Mouse (Mus musculus): Measurements from ENCODE around the gene Fubp1.

Gene Fubp1

DNA sequence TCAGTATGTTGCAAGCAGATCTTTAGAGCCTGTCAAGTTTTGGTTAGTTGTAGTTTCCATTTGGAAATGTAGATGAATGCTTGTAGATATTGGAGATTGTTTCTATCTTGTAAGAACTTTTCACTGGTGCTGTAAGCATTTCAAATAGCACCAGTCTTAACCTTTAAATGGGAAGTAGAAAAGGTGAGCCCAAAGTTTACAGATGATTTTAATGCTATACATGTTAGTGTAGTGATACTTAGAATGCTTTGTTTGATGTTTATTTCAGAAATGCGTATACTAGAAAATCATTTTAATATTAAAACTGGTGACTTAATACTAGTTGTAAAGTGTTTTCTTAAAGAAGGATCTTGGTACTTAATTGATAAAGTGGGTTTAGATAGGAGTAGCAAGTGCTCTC, 25.6 kb downstream of the Fubp1 start:
- no peak for DNase-seq (ENCODE audit: low spot score)

DNA sequence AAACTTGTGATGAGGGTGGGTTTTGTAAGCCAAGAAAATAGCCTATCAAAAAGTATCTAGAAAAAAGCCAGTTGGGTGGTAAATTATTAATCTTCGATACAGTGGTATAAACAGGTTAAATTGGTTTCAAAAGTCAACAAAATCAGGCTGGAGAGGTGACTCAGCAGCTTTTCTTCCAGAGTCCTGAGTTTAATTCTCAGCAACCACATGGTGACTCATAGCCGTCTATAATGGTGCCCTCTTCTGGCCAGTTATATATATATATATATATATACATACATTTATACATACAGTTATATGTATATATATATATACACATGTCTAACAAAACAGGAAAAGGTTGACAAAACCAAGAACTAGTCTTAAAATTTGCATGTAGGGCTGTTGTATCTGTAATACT, 28.6 kb downstream of the Fubp1 start:
- no peak for DNase-seq (ENCODE audit: low spot score)

DNA sequence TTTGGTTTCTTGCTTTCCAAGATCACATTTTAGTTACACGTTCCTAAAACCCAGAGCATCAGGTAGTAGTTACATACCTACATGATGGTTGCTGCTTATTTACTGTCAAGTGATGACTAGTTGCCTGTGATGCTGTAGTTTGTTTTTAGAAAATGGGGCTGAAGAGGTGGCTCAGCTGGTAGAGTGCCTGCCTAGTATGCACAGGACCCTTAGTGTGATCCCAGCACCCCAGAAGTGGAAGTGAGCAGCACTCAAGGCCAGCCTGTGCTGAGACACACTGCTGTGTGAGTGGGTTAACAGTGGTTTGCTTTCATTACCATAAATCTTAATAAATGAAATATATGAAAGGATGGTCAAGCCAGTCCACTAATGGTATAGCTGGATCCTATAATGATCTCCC, 29.4 kb downstream of the Fubp1 start:
- DNase-seq (ENCODE audit: low spot score): no peak

DNA sequence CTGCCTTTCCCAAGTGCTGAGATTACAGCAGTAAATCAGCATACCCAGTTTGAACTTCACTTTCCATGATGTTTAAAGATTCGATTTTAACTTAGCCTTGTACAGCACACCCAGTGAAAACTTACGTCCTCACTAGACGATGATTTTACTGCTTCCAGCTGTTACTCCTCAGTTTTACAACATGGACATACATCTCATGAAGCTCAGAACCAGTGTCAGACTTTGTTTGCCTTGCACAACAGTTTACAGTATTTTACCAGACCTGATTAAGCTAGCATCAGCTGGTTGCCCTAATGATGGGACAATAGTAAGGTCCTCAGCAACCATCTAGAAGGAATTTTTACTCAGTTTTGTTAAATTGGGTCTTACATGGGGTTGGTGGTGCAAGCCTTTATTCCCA, 30.9 kb downstream of the Fubp1 start:
- DNase-seq (ENCODE audit: low spot score): no peak

DNA sequence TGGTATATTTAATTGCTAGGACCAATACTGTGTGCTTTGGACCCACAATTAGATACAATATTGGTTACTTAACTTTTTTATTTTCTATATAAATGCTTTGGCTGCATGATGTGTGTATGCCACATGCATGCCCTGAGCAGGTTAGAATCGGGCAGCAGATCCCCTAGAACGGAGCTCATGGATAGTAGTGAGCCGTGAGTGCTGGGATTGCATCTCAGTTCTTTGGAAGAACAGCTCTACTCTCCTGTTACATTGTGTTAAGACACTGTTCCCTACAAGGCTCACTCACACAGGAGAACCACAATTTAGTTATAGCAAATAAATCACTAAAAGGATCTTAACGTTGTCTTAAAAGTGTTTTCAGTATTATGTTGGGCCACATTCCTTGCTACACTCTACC, 33.1 kb downstream of the Fubp1 start:
- DNase-seq (ENCODE audit: low spot score): no peak

DNA sequence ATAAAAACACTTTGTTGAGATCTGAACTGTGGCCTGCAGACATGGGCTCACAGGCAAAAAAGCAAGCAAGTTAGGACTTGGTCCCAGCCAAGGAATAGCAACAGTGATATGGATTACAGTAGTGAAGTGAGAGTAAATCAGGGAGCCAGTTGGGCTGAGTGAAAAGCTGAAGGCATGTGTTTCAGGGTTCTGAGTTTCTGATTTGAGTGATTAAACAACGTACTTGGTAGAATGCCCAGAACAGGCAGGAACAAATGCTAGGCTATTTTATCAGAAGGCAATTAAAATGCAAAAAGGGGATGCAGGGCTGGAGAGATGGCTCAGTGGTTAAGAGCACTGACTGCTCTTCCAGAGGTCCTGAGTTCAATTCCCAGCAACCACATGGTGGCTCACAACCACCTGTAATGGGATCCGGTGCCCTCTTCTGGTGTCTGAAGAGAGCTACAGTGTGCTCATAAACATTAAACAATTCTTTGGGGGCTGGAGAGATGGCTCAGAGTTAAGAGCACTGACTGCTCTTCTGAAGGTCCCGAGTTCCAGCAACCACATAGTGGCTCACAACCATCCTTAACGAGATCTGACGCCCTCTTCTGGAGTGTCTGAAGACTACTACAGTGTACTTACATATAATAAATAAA, 35.2 kb downstream of the Fubp1 start:
- no peak for DNase-seq (ENCODE audit: low spot score)

DNA sequence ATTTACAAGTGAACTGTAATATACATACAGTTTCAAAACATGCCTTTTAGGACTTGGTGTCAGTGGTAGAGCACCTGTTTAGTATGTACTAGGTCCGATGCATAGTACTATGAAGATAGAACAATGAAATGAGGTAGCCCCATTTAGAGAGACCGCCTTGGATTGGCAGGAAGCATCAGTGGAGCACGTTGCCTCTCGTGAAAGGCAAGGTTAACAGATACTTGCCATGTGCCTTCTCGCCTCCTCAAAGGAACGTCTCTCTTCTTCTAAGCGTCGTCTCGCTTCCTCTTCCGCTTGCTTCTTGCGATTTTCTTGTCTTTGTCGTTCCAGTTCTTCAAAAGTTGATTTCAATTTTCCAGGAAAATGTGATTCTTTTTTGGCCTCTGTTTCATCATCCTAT, 37.5 kb downstream of the Fubp1 start:
- DNase-seq (ENCODE audit: low spot score): no peak

DNA sequence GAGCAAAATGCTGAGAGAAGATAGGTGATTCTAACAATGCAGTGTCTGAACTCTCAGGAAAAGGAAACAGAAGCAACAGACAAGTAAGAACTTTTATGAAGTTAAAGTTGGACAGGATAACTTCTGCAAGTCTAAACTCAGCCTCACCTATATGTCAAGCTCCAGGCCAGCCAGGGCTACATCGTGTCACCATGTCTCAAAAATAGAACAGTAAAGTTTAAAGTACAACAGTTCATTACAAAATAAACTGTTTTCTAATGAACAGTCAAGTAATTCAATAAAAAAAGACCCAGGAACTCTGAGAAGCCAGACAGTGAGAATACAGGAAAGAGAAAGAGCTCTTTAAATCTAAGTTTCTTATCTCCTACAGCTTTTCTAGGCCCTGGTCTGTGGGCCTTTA, 40.3 kb downstream of the Fubp1 start:
- DNase-seq (ENCODE audit: low spot score): no peak

DNA sequence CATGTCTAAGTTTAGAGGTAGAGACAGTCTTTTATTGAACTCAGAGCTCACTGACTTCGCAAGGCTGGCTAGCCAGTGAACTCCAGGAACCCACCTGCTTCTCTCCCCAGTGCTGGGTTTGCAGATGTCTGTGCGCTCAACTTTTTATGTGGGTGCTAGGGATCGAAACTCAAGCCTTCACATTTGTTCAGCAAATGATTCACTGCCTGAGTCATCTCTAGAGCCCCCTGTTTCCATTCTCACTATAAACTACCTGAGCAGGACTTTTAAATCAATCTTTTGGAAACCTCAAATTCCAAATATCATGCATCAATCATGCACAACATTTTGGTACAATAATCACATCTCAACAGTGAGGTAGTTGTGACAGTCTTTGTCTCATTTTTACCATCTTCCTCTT, 47.3 kb downstream of the Fubp1 start:
- no peak for DNase-seq (ENCODE audit: low spot score)

DNA sequence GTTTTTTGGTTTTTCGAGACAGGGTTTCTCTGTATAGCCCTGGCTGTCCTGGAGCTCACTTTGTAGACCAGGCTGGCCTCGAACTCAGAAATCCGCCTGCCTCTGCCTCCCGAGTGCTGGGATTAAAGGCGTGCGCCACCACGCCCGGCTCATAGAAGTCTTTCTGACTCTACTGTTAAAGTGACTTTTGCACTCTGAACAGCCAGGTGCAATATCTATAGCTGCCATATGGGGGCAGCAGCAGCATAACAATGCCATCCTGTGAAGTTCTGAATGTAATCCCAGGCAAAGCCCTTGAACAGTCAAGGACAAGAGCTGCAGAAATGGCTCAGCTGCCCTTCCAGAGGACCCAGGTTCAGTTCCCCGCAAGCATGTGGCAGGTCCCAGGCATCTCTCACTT, 49.2 kb downstream of the Fubp1 start:
- peak; percentile 52 for DNase-seq (ENCODE audit: low spot score)

DNA sequence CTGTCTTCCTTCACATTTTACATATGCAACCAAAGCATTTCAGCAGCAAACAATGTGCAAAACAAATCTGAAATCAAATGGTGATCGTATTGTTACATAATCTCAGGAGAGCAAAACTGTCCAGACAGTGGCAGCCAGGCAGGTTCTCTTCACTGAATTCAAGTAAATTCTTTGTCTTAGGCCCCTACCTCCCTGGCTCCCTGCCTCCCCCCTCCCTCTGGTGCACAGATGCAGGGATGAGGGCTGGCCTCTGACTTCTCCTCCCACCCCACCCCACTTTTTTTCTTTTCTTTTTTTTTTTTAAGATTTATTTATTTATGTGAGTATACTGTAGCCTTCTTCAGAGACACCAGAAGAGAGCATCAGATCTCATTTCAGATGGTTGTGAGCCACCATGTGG, 50.1 kb downstream of the Fubp1 start:
- DNase-seq (ENCODE audit: low spot score): no peak

DNA sequence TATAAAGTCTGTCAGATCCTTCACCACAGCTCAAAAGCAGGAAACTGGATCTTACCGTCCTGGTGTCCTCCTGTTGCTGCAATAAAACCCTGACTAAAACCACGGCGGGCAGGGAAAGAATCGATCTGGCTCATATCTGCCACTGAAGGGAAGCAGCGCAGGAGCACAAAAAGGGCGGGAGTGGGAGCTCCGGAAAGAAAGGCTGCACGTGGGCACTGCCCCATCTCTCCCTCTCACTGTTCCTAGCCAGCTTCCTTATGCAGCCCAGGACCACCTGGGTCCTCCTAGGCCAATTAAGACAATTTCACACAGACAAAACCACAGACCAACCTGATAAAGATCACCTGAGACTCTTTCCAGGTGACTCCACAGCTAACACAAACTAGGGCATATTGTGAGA, 51.2 kb downstream of the Fubp1 start:
- DNase-seq (ENCODE audit: low spot score): no peak

DNA sequence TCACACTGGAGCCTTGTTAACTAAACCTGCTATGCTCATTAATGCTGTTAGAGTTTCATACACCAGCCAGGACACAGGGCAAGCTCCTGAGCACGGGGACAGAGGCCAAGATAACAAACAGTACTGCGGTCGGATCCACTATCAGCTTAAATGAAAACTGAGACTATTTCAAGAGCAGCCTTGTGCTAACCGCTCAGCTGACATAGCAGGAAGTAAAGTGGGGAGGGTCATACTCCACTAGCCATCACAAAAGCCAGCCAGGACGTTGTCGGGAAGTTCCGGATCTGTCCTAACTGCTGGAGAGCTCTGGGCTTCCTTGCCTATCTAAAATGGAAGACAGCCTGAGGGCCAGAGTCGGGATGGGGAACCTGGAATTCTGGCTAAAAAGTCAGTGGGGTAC, 51.7 kb downstream of the Fubp1 start:
- no peak for DNase-seq (ENCODE audit: low spot score)

DNA sequence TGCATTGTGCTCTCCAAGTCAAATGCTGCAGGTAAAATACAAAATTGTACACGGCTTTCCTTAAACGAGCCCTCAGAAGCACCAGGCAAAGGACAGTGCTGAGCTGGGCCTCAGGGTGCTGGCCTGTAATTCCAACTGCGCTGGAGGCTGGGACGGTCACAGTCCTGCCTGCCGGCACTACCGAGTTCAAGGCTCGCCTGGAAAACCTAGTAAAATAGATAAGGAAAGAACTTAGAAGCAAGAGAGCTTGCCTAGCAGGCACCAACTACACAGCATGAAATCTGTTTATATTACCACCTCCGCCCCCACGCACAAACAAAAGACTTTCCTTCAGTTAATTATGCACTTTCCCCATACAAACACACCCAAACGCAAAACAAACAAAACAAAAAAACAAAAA, 54.2 kb downstream of the Fubp1 start:
- DNase-seq (ENCODE audit: low spot score): no peak

DNA sequence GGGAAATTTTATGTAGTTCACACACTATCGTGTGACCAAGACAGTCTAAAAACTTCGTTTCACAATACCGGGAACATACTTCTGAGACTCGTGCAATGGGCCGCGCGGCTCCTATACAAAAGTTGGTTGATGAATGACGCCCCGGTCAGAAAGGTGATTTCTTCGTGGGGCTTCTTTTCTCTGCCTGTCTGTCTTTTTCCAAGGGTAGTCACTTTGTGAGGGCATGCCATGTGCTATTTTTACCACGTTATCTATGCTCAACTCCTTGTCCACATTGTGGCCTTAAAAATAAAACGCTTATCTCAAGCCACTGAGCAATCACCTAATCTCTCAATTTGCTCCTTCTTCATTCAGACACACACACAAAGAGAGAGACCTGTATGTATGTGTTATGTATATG, 54.6 kb downstream of the Fubp1 start:
- no peak for DNase-seq (ENCODE audit: low spot score)

DNA sequence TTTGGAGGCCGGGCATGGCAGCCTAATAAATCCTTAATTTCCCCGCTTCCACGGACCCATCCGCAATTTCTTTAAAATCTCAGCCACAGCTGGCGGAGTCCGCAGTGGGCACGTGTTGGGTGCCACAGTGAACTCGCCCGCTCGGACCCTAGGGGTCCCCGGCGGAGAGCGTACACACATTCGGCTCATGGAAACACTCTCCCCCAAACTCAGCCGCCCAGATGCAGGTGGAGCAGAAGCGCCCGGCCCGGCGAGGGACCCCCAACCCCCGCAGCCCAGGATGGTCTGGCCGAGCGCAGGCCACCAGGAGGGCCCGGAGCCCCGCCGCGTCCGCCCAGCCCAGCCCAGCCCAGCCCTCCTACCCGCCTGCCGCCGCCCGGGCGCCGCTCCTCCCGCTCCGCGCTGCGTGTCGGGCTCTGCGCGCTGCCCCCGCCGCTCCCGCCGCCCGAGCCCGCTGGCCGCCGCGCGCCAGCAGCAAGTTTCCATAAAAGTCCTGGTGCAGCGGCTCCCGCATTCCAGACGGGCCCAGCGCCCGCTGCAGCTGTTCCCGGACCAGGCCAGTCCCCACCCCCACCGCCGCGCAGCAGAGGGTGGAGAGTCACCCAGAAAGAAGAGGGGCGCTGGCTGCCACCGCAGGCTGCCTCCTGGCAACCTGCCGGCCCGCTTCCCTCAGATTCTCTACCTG, 55.3 kb downstream of the Fubp1 start:
- DNase-seq (ENCODE audit: low spot score): peak; percentile 61

DNA sequence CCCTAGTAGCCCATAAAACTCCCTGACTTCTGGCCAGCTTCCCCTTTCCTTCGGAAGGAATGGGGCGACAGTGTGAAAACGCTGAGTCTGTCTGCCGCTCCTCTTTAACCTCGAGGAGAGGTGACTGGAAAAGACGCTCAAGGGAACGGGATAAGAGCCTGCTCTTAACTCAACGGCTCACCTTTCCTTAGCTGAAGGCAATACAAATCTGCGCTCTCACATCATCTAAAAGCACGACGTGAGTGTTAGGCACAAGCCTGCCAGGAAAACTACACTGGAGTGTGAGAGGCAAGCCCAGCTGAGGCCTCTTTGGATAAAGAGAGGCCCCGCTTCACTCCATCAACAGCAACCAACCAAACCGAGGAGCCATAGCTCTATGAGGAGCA, 55.8 kb downstream of the Fubp1 start, which contains the start of gene Nexn:
Gene Nexn (minus strand): TSS at position 315 of the 386 bp plus-strand sequence.
- no peak for DNase-seq (ENCODE audit: low spot score)

DNA sequence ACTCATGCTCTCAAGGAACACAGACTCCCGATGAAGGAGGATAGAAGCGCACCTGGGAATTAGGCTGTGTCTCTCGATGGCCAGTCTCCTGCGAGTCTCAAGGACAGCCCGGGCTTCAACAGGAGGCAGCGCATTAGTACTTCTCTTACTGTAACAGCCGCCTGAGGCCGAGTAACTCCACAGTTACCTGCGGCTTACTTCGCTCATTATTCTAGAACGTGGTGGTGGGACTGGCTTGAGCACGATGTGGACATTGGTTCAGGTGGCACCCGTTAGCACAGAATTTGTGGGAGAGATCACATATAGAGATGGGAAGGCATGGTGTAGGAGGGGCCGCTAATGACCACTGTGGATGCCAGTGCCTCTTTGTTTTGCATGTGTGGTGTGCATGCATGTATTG, 57.9 kb downstream of the Fubp1 start:
- DNase-seq (ENCODE audit: low spot score): no peak

DNA sequence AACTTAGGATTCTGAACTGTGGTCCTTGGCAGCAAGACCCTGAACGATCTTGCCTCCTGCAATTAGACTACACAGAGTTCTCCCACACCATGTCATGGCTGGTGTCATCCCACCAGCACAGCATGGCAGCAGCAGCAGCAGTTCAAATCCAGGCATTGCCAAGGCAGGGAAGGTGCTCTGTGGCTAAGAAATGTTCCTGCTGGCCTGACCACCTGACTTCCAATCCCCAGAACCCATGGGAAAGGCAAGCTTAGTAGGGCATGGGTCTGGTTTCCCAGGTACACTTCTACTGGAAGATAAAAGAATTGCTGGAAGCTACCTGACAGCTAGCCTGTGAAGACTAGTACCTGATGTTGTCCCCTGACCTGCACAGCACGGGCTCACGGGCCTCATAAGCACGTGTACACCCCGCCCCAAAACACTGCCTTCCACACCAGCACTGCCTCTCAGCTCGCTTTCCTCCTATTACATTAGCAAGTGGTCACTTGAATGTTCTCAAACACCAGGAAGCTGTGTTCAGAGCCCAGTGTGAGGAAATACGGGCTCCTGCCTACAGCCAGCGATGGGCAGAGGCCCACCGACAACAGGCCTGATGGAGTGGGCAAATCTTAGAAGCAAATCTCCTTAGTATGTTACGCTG, 61.0 kb downstream of the Fubp1 start:
- DNase-seq (ENCODE audit: low spot score): no peak

DNA sequence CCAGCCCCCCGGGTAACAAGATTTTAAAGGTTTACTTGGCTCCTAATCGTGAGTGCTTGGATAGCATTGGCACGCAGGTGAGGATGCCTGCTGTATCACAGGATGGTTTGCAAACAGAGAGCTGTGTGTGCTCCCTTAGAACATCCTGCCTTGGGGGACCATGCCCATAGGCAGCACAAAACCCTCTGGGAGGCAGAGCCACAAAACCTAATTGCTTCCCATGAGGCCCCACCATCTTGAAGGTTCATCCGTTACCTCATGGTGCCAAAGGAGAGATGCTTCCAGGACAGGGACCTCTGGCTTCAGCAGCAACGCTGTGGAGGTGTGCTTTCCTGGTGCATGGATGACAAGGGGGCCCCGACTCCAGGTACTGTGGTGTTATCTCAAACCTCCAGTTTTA, 61.7 kb downstream of the Fubp1 start:
- DNase-seq (ENCODE audit: low spot score): no peak

DNA sequence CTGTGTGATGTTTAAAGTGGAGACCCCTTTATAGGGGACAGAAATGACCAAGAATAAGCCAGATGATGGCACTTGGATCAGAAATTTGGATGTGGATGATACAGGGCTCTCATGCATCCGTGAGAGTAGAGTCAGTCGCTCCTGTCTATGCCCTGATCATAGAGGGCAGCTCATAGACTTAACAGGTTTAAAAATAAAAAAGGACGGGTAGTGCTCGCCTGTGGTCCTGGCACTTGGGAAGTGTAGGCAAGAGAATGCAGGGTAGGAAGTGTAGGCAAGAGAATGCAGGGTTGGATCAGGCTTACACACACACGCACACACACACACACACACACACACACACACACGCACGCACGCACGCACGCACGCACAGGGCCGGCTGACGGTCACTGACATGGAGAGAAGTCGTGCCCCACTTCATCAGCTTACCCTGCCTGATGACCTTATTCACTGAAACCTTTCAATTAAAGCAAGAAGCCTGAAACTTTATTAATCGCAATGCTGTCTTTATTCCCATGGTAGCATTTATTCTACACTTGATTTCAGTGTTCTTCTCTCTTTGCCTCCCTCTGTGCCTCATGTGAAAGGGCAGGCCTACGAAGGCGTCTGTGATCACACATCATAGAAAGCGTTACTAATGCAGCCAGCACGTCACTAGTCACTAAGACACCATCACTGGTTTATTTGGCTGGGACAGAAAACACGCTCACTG, 62.9 kb downstream of the Fubp1 start:
- DNase-seq (ENCODE audit: low spot score): no peak

DNA sequence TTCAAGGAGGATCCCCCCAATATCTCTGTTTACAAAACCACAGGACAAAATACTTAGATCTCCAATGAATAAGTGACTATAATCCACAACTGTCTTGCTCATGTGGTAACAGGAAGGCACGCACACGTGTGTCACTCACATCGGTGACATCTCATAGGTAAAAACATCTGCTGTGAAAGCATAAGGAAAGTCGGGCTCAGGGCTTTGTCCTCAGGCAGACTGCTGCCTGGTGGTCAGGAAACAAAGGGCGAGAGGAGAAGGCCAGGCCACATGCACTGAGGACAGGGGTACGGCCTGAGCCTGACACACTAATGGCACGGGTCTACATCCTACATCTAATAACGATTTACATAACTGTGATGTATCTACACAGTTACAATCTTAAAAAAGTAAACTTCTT, 64.8 kb downstream of the Fubp1 start:
- DNase-seq (ENCODE audit: low spot score): no peak

DNA sequence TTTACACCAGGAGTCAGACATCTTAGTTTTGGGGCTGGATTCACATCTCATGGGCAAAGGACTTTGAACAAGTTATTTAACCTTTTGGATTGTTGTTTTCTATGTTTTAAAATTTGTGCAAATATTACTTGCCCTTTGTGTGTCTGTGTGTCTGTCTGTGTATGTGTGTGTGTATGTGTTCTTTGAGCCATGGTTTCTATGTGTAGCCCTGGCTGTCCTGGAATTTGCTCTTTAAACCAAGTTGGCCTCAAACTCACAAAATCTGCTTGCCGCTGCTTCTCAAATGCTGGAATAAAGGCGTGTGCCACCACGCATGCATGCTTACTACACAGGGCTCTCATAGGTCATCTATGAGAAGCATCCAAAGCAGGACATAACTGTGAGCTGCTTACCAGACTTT, 66.7 kb downstream of the Fubp1 start:
- DNase-seq (ENCODE audit: low spot score): no peak

Measured in ovary, postnatal 10 days (tissue).